Mouse (Mus musculus): ENCODE data around the gene Gm266.

GRCm38 (mm10) chr12:111494931-111495330 lies 9.3 kb upstream of the Gm266 start:
- no peak for TF ChIP-seq CTCF (conservative IDR thresholded peaks at IDR 0.05; ENCODE audit: insufficient read depth, insufficient read length, low read depth, low read length)
- no peak for TF ChIP-seq POLR2A (IDR thresholded peaks at IDR 0.05; ENCODE audit: low read depth, low read length)

Measured in kidney, adult 2 months (tissue).